In the genomic region with DNA sequence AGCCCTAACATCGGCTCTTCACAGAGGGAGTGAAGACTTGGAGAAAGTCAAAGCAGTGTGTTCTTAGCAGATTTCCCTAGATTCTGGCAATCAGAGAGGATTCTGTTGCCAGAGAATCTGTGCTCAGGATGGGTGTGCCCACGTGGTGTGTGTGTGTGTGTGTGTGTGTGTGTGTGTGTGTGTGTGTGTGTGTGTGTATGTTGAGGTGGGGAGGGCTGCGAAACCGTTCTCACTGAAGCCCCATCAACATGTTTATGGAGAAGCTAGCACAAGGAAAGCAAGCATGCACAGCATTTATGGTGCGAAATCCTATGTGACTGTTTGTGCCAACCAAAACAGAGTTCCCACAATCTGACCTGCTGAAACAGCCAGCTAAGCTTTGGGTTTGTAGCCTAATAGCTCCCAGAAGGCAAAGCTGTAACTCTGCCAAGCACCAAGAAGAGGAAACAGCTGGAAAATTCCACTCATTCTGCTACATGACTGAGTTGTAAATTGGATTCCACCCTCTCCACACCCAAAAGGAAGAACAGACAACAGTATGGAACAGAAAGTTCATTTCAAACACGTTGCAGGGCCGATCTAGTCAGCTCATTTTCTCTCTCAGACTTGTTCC, we compare ENCODE assay signal across 8 mouse cellular contexts. TPM values are rescaled to one million over a fixed set of nuclear protein-coding genes. Genes with fewer than 3 reads are reported as not detected.
DNase-seq lines count a peak whose midpoint lies in the region; ATAC-seq and TF ChIP-seq lines count a peak whose summit lies in the region.

No protein-coding gene starts in this region.

- no peak for TF ChIP-seq CTCF in heart, postnatal 0 days (IDR thresholded peaks at IDR 0.05; ENCODE audit: low read depth)

- H3K4me3 ChIP-seq in heart, embryonic 10.5 days = no peak overlapping the region
- H3K4me3 ChIP-seq in embryonic facial prominence, embryonic 13.5 days = no peak overlapping the region
- no peak overlapping the region for H3K4me3 ChIP-seq in heart, postnatal 0 days (ENCODE audit: low read depth, low read length)

- peak; percentile 74 for ATAC-seq in embryonic facial prominence, embryonic 13.5 days (ENCODE audit: insufficient number of reproducible peaks, insufficient read depth, low FRiP score, low TSS enrichment, low read depth)
- peak; percentile 80 for ATAC-seq in heart, postnatal 0 days (ENCODE audit: insufficient read depth, low read depth)
- ATAC-seq in megakaryocyte progenitor cell, adult 5-6 weeks (replicated peaks; ENCODE audit: poor library complexity) = no peak

- H3K9ac ChIP-seq in embryonic facial prominence, embryonic 13.5 days = no peak overlapping the region
- H3K9ac ChIP-seq in heart, postnatal 0 days (replicated peaks; ENCODE audit: low read depth, low read length) = no peak overlapping the region

- H3K27ac ChIP-seq in heart, embryonic 10.5 days = no peak overlapping the region
- peak overlapping the region; percentile 72 for H3K27ac ChIP-seq in embryonic facial prominence, embryonic 13.5 days
- peak overlapping the region; percentile 71 for H3K27ac ChIP-seq in heart, postnatal 0 days (ENCODE audit: low read depth)

- WGBS in heart, embryonic 10.5 days = 59% methylated on average over 7 of the region's 7 CpGs
- 28% methylated on average over 7 of the region's 7 CpGs for WGBS in embryonic facial prominence, embryonic 13.5 days
- 40% methylated on average over 7 of the region's 7 CpGs for WGBS in heart, postnatal 0 days

- DNase-seq in heart, adult 11 months = peak; percentile 99
- no peak for DNase-seq in heart, embryonic 10.5 days (ENCODE audit: low spot score)
- DNase-seq in heart, postnatal 0 days (ENCODE audit: low spot score) = peak; percentile 90
- DNase-seq in layer of hippocampus, adult 8-10 months (ENCODE audit: low spot score in 2 of 2) = peak; percentile 35 to 46
- peak; percentile 23 for DNase-seq in ovary, postnatal 10 days (ENCODE audit: low spot score)
- no peak for DNase-seq in embryo, embryonic 10 days (ENCODE audit: low spot score)

- H3K4me1 ChIP-seq in heart, embryonic 10.5 days = no peaks in the 10 kb centered on the region
- peaks cover 17% of the 10 kb centered on the region for H3K4me1 ChIP-seq in embryonic facial prominence, embryonic 13.5 days
- peaks cover 11% of the 10 kb centered on the region; the same call in 1 of the 2 replicates for H3K4me1 ChIP-seq in heart, postnatal 0 days (ENCODE audit: control insufficient read depth, insufficient read depth)

- H3K9me3 ChIP-seq in heart, embryonic 10.5 days = no peaks in the 10 kb centered on the region
- no peaks in the 10 kb centered on the region for H3K9me3 ChIP-seq in embryonic facial prominence, embryonic 13.5 days
- no peaks in the 10 kb centered on the region for H3K9me3 ChIP-seq in heart, postnatal 0 days (replicated peaks; ENCODE audit: control insufficient read depth, low read length)

- peak overlapping the region; percentile 35 for H3K4me2 ChIP-seq in embryonic facial prominence, embryonic 13.5 days
- H3K4me2 ChIP-seq in heart, postnatal 0 days (ENCODE audit: low read depth, low read length) = no peak overlapping the region; the same call in 1 of the 2 replicates

- H3K27me3 ChIP-seq in heart, embryonic 10.5 days (ENCODE audit: insufficient read depth, poor library complexity, severe bottlenecking) = no peaks in the 10 kb centered on the region
- no peaks in the 10 kb centered on the region for H3K27me3 ChIP-seq in embryonic facial prominence, embryonic 13.5 days
- no peaks in the 10 kb centered on the region for H3K27me3 ChIP-seq in heart, postnatal 0 days (ENCODE audit: control insufficient read depth, insufficient read depth, low read length)

- TF ChIP-seq EP300 in heart, postnatal 0 days (IDR thresholded peaks at IDR 0.05; ENCODE audit: low read depth) = peak; percentile 81; the same call in 1 of the 2 replicates

- peaks cover 9% of the 10 kb centered on the region; the same call in 1 of the 2 replicates for H3K36me3 ChIP-seq in heart, embryonic 10.5 days
- H3K36me3 ChIP-seq in embryonic facial prominence, embryonic 13.5 days = peaks cover 23% of the 10 kb centered on the region
- H3K36me3 ChIP-seq in heart, postnatal 0 days (replicated peaks; ENCODE audit: control insufficient read depth, insufficient read depth, low read length) = peaks cover 11% of the 10 kb centered on the region

RNA-seq across cellular contexts. Expression of a gene that starts 13.7 kb away (rescaled TPM):
- 192 and 203 TPM in 2 replicates for polyA plus RNA-seq in heart, embryonic 10.5 days (2016; fragmentation: Nextera tagmentation; extraction: Ambion mirVana)
- 507 and 556 TPM in 2 replicates for polyA plus RNA-seq in embryonic facial prominence, embryonic 13.5 days (2015; fragmentation: Nextera tagmentation; extraction: Ambion mirVana)
- total RNA-seq in heart, postnatal 0 days (2014; rRNA removed; ENCODE audit: low replicate concordance) = 199 and 247 TPM in 2 replicates
- 174 and 192 TPM in 2 replicates for polyA plus RNA-seq in heart, postnatal 0 days (2015; fragmentation: Nextera tagmentation; extraction: Ambion mirVana)
- total RNA-seq in layer of hippocampus, adult 8-10 months (2022) = 10 to 100 TPM; 16.7 to 37.3 (median 28.5) TPM
- 146 and 155 TPM in 2 replicates for total RNA-seq in megakaryocyte progenitor cell, adult 5-6 weeks (2015)
- 217 and 260 TPM in 2 replicates for total RNA-seq in megakaryocyte progenitor cell, adult 5-6 weeks (2017)

RNA-seq across cellular contexts. Expression of a gene that starts 48.2 kb away (rescaled TPM):
- 430 and 549 TPM in 2 replicates for polyA plus RNA-seq in heart, embryonic 10.5 days (2016; fragmentation: Nextera tagmentation; extraction: Ambion mirVana)
- 1,381 and 1,392 TPM in 2 replicates for polyA plus RNA-seq in embryonic facial prominence, embryonic 13.5 days (2015; fragmentation: Nextera tagmentation; extraction: Ambion mirVana)
- total RNA-seq in heart, postnatal 0 days (2014; rRNA removed; ENCODE audit: low replicate concordance) = 47.5 and 77.1 TPM in 2 replicates
- polyA plus RNA-seq in heart, postnatal 0 days (2015; fragmentation: Nextera tagmentation; extraction: Ambion mirVana) = 686 TPM in 2 replicates
- 10 to 100 TPM in 2 of 4 experiments, 1 to 10 TPM in 2; 6.1 to 19.4 (median 13.9) TPM for total RNA-seq in layer of hippocampus, adult 8-10 months (2022)
- total RNA-seq in megakaryocyte progenitor cell, adult 5-6 weeks (2015) = 1,747 and 1,792 TPM in 2 replicates
- total RNA-seq in megakaryocyte progenitor cell, adult 5-6 weeks (2017) = 99.3 and 111 TPM in 2 replicates

Comparison
In these comparisons a context has a peak if more than half of its experiments do, and no peak if none do; other contexts are left out.
1. DNase-seq: peak in heart, adult 11 months (single experiment), heart, postnatal 0 days (single experiment), layer of hippocampus, adult 8-10 months (2 of 2) and ovary, postnatal 10 days (single experiment); none in heart, embryonic 10.5 days (single experiment) and embryo, embryonic 10 days (single experiment).